ENCODE assay signal across 9 mouse cellular contexts in genomic region chr1:36059959-36060953, GRCm38 (mm10). TPM values are rescaled to one million over a fixed set of nuclear protein-coding genes. Genes with fewer than 3 reads are reported as not detected.
A peak's percentile ranks its signal among the peaks of the same experiment; 100 is the strongest.
DNase-seq lines count a peak whose midpoint lies in the region; ATAC-seq and TF ChIP-seq lines count a peak whose summit lies in the region.
"Had no signal": no experiment of that assay in that cellular context is flagged by ENCODE, and none has a peak within 500 bp of the region (broad histone marks: within the 10 kb centered on the region; RNA-seq: fewer than 3 reads in every experiment).

No protein-coding gene starts in this region.

- peaks cover 11% of the 10 kb centered on the region; the same call in 1 of the 2 replicates for H3K27me3 ChIP-seq in forebrain, embryonic 13.5 days
- H3K27me3 ChIP-seq in forebrain, embryonic 14.5 days (replicated peaks; ENCODE audit: control insufficient read depth, insufficient read depth, low read length) = no peaks in the 10 kb centered on the region
- no peaks in the 10 kb centered on the region; the same call in 1 of the 2 replicates for H3K27me3 ChIP-seq in midbrain, embryonic 10.5 days (ENCODE audit: low read depth, poor library complexity, severe bottlenecking)
- H3K27me3 ChIP-seq in midbrain, embryonic 16.5 days (ENCODE audit: control insufficient read depth, insufficient read depth, low read depth, low read length) = no peaks in the 10 kb centered on the region
- no peaks in the 10 kb centered on the region for H3K27me3 ChIP-seq in kidney, embryonic 15.5 days
- no peaks in the 10 kb centered on the region for H3K27me3 ChIP-seq in stomach, postnatal 0 days (ENCODE audit: control insufficient read depth, insufficient read depth, low read length)

- H3K4me1 ChIP-seq in forebrain, embryonic 13.5 days = peaks cover 32% of the 10 kb centered on the region
- H3K4me1 ChIP-seq in forebrain, embryonic 14.5 days (ENCODE audit: control insufficient read depth, insufficient read depth, low read length) = peaks cover 16% of the 10 kb centered on the region
- peaks cover 62% of the 10 kb centered on the region for H3K4me1 ChIP-seq in midbrain, embryonic 10.5 days
- H3K4me1 ChIP-seq in midbrain, embryonic 16.5 days (ENCODE audit: control insufficient read depth, insufficient read depth, low read length) = peaks cover 12% of the 10 kb centered on the region
- peaks cover 19% of the 10 kb centered on the region for H3K4me1 ChIP-seq in kidney, embryonic 15.5 days
- peaks cover 3% of the 10 kb centered on the region; the same call in 1 of the 2 replicates for H3K4me1 ChIP-seq in stomach, postnatal 0 days (replicated peaks; ENCODE audit: control insufficient read depth, insufficient read depth)

- no peak for DNase-seq in forebrain, embryonic 14.5 days (ENCODE audit: low spot score)
- DNase-seq in midbrain, embryonic 10.5 days (ENCODE audit: low spot score) = peak; percentile 12
- peak; percentile 55 for DNase-seq in stomach, postnatal 0 days (ENCODE audit: low spot score)
- DNase-seq in layer of hippocampus, adult 9-11 months = no peak
- DNase-seq in cerebellum, postnatal 10 days = no peak
- DNase-seq: spleen, adult 18-20 months had no signal

- H3K4me2 ChIP-seq in forebrain, embryonic 13.5 days = no peak overlapping the region
- no peak overlapping the region for H3K4me2 ChIP-seq in forebrain, embryonic 14.5 days (ENCODE audit: low read length)
- no peak overlapping the region for H3K4me2 ChIP-seq in midbrain, embryonic 16.5 days (ENCODE audit: low read length)
- H3K4me2 ChIP-seq in kidney, embryonic 15.5 days = no peak overlapping the region
- H3K4me2 ChIP-seq in stomach, postnatal 0 days (replicated peaks; ENCODE audit: low read depth) = 0 out of 2 replicates have a peak overlapping the region, but pooled peaks have one; percentile 17

- 0 out of 2 replicates have a peak, but pooled peaks have one; percentile 7 for TF ChIP-seq CTCF in stomach, postnatal 0 days (IDR thresholded peaks at IDR 0.05; ENCODE audit: low read depth)

- no peak overlapping the region for H3K27ac ChIP-seq in forebrain, embryonic 13.5 days
- H3K27ac ChIP-seq in forebrain, embryonic 14.5 days (ENCODE audit: low read depth, low read length) = no peak overlapping the region
- H3K27ac ChIP-seq in midbrain, embryonic 10.5 days (replicated peaks) = peak overlapping the region; percentile 87
- no peak overlapping the region for H3K27ac ChIP-seq in midbrain, embryonic 16.5 days (ENCODE audit: low read length)
- peak overlapping the region; percentile 67; the same call in 1 of the 2 replicates for H3K27ac ChIP-seq in kidney, embryonic 15.5 days
- peak overlapping the region; percentile 78 for H3K27ac ChIP-seq in stomach, postnatal 0 days (replicated peaks)

- H3K36me3 ChIP-seq in forebrain, embryonic 13.5 days (ENCODE audit: poor library complexity, severe bottlenecking) = no peaks in the 10 kb centered on the region
- H3K36me3 ChIP-seq in forebrain, embryonic 14.5 days (ENCODE audit: control insufficient read depth, insufficient read depth, low read length) = no peaks in the 10 kb centered on the region
- H3K36me3 ChIP-seq in midbrain, embryonic 10.5 days = no peaks in the 10 kb centered on the region
- no peaks in the 10 kb centered on the region for H3K36me3 ChIP-seq in midbrain, embryonic 16.5 days (ENCODE audit: control insufficient read depth, insufficient read depth, low read length)
- H3K36me3 ChIP-seq in kidney, embryonic 15.5 days = no peaks in the 10 kb centered on the region
- no peaks in the 10 kb centered on the region for H3K36me3 ChIP-seq in stomach, postnatal 0 days (ENCODE audit: control insufficient read depth, insufficient read depth, low read length)

- WGBS in forebrain, embryonic 13.5 days = 24% methylated on average over 13 of the region's 13 CpGs
- 18% methylated on average over 13 of the region's 13 CpGs for WGBS in forebrain, embryonic 14.5 days
- WGBS in midbrain, embryonic 10.5 days = 22% methylated on average over 13 of the region's 13 CpGs
- WGBS in midbrain, embryonic 16.5 days = 26% methylated on average over 13 of the region's 13 CpGs
- 56% methylated on average over 13 of the region's 13 CpGs for whole genome bisulfite sequencing in kidney, embryonic 15.5 days
- WGBS in stomach, postnatal 0 days = 39% methylated on average over 13 of the region's 13 CpGs

- peak; percentile 78 for TF ChIP-seq EP300 in stomach, postnatal 0 days (optimal IDR thresholded peaks at IDR 0.05)

- no peaks in the 10 kb centered on the region for H3K9me3 ChIP-seq in forebrain, embryonic 13.5 days (replicated peaks)
- no peaks in the 10 kb centered on the region for H3K9me3 ChIP-seq in forebrain, embryonic 14.5 days (replicated peaks; ENCODE audit: control insufficient read depth, low read length)
- no peaks in the 10 kb centered on the region for H3K9me3 ChIP-seq in midbrain, embryonic 10.5 days (replicated peaks)
- H3K9me3 ChIP-seq in midbrain, embryonic 16.5 days (replicated peaks; ENCODE audit: control insufficient read depth, low read length, poor library complexity, severe bottlenecking) = no peaks in the 10 kb centered on the region
- H3K9me3 ChIP-seq in kidney, embryonic 15.5 days (replicated peaks) = no peaks in the 10 kb centered on the region
- no peaks in the 10 kb centered on the region for H3K9me3 ChIP-seq in stomach, postnatal 0 days (ENCODE audit: control insufficient read depth, low read length)

- H3K9ac ChIP-seq in forebrain, embryonic 13.5 days = 0 out of 2 replicates have a peak overlapping the region, but pooled peaks have one; percentile 8
- H3K9ac ChIP-seq in forebrain, embryonic 14.5 days (ENCODE audit: low read length) = no peak overlapping the region
- no peak overlapping the region for H3K9ac ChIP-seq in midbrain, embryonic 16.5 days (ENCODE audit: low read depth, low read length)
- no peak overlapping the region for H3K9ac ChIP-seq in kidney, embryonic 15.5 days
- H3K9ac ChIP-seq in stomach, postnatal 0 days (ENCODE audit: low read length) = 0 out of 2 replicates have a peak overlapping the region, but pooled peaks have one; percentile 9

- no peak for ATAC-seq in forebrain, embryonic 13.5 days
- ATAC-seq in forebrain, embryonic 14.5 days = no peak
- no peak for ATAC-seq in midbrain, embryonic 16.5 days
- ATAC-seq in kidney, embryonic 15.5 days (replicated peaks; ENCODE audit: low FRiP score) = no peak
- peak; percentile 63 for ATAC-seq in stomach, postnatal 0 days (ENCODE audit: low FRiP score, low TSS enrichment)

- no peak overlapping the region for H3K4me3 ChIP-seq in forebrain, embryonic 13.5 days
- no peak overlapping the region for H3K4me3 ChIP-seq in forebrain, embryonic 14.5 days (ENCODE audit: low read depth, low read length)
- H3K4me3 ChIP-seq in midbrain, embryonic 10.5 days = no peak overlapping the region
- no peak overlapping the region for H3K4me3 ChIP-seq in midbrain, embryonic 16.5 days (ENCODE audit: low read depth, low read length)
- H3K4me3 ChIP-seq in kidney, embryonic 15.5 days (replicated peaks) = no peak overlapping the region
- no peak overlapping the region for H3K4me3 ChIP-seq in stomach, postnatal 0 days (ENCODE audit: low read depth, low read length)

RNA-seq across cellular contexts. Expression of gene Hs6st1, which starts 7.9 kb away (rescaled TPM):
- polyA plus RNA-seq in forebrain, embryonic 13.5 days (2015; fragmentation: Nextera tagmentation; extraction: Ambion mirVana) = 5.2 and 5.4 TPM in 2 replicates
- 10.2 and 10.6 TPM in 2 replicates for polyA plus RNA-seq in forebrain, embryonic 14.5 days (2014; fragmentation: Nextera tagmentation; extraction: Ambion mirVana)
- polyA plus RNA-seq in midbrain, embryonic 10.5 days (2016; fragmentation: Nextera tagmentation; extraction: Ambion mirVana) = 4.9 and 5.4 TPM in 2 replicates
- 9.4 and 10.8 TPM in 2 replicates for polyA plus RNA-seq in midbrain, embryonic 16.5 days (2015; fragmentation: Nextera tagmentation; extraction: Ambion mirVana)
- polyA plus RNA-seq in kidney, embryonic 15.5 days (2015; fragmentation: Nextera tagmentation; extraction: Ambion mirVana) = 7.2 and 7.5 TPM in 2 replicates
- 5.7 and 6.8 TPM in 2 replicates for polyA plus RNA-seq in stomach, postnatal 0 days (2015; fragmentation: Nextera tagmentation; extraction: Ambion mirVana)

Comparison
In these comparisons a context has a peak if more than half of its experiments do, and no peak if none do; other contexts are left out.
1. H3K27ac ChIP-seq: peak in midbrain, embryonic 10.5 days (single experiment), kidney, embryonic 15.5 days (single experiment) and stomach, postnatal 0 days (single experiment); none in forebrain, embryonic 13.5 days (single experiment), forebrain, embryonic 14.5 days (single experiment) and midbrain, embryonic 16.5 days (single experiment).
2. H3K9ac ChIP-seq: peak in forebrain, embryonic 13.5 days (single experiment) and stomach, postnatal 0 days (single experiment); none in forebrain, embryonic 14.5 days (single experiment), midbrain, embryonic 16.5 days (single experiment) and kidney, embryonic 15.5 days (single experiment).
3. DNase-seq: peak in midbrain, embryonic 10.5 days (single experiment) and stomach, postnatal 0 days (single experiment); none in forebrain, embryonic 14.5 days (single experiment), layer of hippocampus, adult 9-11 months (single experiment) and cerebellum, postnatal 10 days (0 of 2).